Mouse (Mus musculus): ENCODE measurements around the gene Slc13a4. TPM values are rescaled to one million over a fixed set of nuclear protein-coding genes. Genes with fewer than 3 reads are reported as not detected.

Slc13a4 gene
- polyA plus RNA-seq, 1 experiment = not detected

GRCm38 (mm10) chr6:35288114-35288761 lies 19.7 kb downstream of the Slc13a4 start:
- no peaks in the 10 kb centered on the region for H3K4me1 ChIP-seq (ENCODE audit: control insufficient read depth, insufficient read depth, low read length)
- H3K4me3 ChIP-seq (ENCODE audit: insufficient read depth, low read length) = no peak overlapping the region
- no peak for TF ChIP-seq CTCF (IDR thresholded peaks at IDR 0.05; ENCODE audit: low read depth, low read length)
- TF ChIP-seq POLR2A (IDR thresholded peaks at IDR 0.05; ENCODE audit: borderline replicate concordance, low read depth, low read length) = no peak
- H3K27ac ChIP-seq (ENCODE audit: insufficient read depth, low read depth, low read length) = no peak overlapping the region

GRCm38 (mm10) chr6:35279306-35279705 lies 28.6 kb downstream of the Slc13a4 start:
- Histone ChIP-seq H3K4me3 (ENCODE audit: insufficient read depth, low read length) (no peak overlapping the region), H3K27ac (ENCODE audit: insufficient read depth, low read depth, low read length) (no peak overlapping the region), H3K4me1 (ENCODE audit: control insufficient read depth, insufficient read depth, low read length) (no peaks in the 10 kb centered on the region)
- TF ChIP-seq POLR2A (IDR thresholded peaks at IDR 0.05; ENCODE audit: borderline replicate concordance, low read depth, low read length) (no peak), CTCF (IDR thresholded peaks at IDR 0.05; ENCODE audit: low read depth, low read length) (no peak)

DNA sequence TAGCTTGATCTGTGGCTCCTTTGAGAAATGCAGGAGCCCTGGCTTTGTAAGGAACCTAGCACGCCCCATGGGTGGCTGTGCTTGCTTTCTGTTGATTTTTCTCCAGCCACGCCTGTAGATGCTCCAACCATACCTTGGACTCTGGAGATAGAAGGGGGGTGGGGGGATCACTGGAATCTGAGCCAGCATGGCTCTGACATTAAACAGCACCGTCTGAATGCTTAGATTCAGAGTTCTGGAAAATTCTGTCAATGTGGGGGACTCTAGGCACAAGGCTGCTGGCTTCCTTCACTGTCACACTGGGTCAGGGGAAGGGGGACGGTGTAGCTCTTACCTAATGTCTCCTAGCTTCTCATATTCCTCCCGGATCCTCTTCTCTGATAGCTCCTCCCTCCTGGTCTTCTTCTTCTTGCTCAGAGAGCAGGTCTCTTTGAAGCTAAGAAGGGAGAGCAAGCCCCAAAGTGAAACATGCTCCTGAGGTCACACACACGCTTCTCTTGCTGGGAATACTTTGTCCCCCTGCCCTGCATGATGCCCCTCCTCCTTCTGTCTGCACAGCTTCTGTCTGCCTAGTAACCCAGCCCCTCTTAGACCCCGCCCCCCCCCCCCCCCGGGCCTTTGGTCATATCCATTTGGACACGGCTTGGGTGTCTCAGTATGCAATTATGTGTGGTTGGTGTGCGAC lies 29.9 kb downstream of the Slc13a4 start:
- no peaks in the 10 kb centered on the region for H3K4me1 ChIP-seq (ENCODE audit: control insufficient read depth, insufficient read depth, low read length)
- no peak for TF ChIP-seq POLR2A (IDR thresholded peaks at IDR 0.05; ENCODE audit: borderline replicate concordance, low read depth, low read length)
- TF ChIP-seq CTCF (IDR thresholded peaks at IDR 0.05; ENCODE audit: low read depth, low read length) = no peak
- H3K4me3 ChIP-seq (ENCODE audit: insufficient read depth, low read length) = no peak overlapping the region
- H3K27ac ChIP-seq (ENCODE audit: insufficient read depth, low read depth, low read length) = no peak overlapping the region

GRCm38 (mm10) chr6:35273391-35274082 lies 34.4 kb downstream of the Slc13a4 start:
- Histone ChIP-seq H3K27ac (ENCODE audit: insufficient read depth, low read depth, low read length) (no peak overlapping the region), H3K4me1 (ENCODE audit: control insufficient read depth, insufficient read depth, low read length) (no peaks in the 10 kb centered on the region), H3K4me3 (ENCODE audit: insufficient read depth, low read length) (no peak overlapping the region)
- TF ChIP-seq CTCF (IDR thresholded peaks at IDR 0.05; ENCODE audit: low read depth, low read length) (no peak), POLR2A (IDR thresholded peaks at IDR 0.05; ENCODE audit: borderline replicate concordance, low read depth, low read length) (no peak)

DNA sequence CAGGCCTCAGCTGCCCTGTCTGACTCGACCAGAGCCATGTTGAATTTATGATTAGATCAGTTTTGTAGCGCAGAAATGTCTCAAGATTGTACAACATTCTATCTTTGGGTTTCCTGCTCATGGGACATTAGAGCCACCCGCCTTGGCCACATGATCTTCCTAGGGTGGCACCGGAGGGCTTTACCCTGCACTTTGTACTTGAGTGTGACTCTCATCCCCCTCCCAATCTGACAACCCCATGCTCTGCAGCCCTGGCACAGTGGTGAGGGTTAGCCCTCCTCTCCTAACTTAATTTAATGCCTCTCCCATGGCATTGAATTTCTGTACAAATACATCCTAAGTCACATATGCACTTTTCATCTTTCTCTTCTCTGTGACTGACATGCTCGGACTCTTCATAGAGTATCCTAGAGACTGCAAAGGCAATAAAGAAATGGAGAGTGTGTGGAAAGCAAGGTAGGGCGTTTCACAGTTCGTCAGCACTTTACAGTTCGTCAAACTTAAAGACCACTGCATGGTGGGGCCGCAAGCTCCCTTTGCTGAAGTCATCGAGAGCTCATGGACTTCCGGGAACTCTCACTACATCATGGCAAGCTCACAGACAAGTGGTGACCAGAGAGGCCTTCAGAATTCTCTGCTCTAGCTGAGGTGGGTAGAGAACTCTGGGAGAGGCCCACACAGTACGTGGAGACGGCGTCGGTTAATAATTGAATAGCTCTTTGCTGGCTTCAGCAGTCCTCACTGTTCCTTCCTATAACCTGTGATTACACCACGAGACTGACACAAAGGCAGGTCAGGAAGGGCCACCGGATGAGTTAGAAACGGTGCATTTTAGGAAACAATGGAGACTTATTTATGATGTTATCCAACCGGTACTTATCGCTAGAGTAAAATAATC lies 35.8 kb downstream of the Slc13a4 start:
- H3K27ac ChIP-seq (ENCODE audit: insufficient read depth, low read depth, low read length) = no peak overlapping the region
- no peak overlapping the region for H3K4me3 ChIP-seq (ENCODE audit: insufficient read depth, low read length)
- TF ChIP-seq CTCF (IDR thresholded peaks at IDR 0.05; ENCODE audit: low read depth, low read length) (no peak), POLR2A (IDR thresholded peaks at IDR 0.05; ENCODE audit: borderline replicate concordance, low read depth, low read length) (no peak)
- no peaks in the 10 kb centered on the region for H3K4me1 ChIP-seq (ENCODE audit: control insufficient read depth, insufficient read depth, low read length)

DNA sequence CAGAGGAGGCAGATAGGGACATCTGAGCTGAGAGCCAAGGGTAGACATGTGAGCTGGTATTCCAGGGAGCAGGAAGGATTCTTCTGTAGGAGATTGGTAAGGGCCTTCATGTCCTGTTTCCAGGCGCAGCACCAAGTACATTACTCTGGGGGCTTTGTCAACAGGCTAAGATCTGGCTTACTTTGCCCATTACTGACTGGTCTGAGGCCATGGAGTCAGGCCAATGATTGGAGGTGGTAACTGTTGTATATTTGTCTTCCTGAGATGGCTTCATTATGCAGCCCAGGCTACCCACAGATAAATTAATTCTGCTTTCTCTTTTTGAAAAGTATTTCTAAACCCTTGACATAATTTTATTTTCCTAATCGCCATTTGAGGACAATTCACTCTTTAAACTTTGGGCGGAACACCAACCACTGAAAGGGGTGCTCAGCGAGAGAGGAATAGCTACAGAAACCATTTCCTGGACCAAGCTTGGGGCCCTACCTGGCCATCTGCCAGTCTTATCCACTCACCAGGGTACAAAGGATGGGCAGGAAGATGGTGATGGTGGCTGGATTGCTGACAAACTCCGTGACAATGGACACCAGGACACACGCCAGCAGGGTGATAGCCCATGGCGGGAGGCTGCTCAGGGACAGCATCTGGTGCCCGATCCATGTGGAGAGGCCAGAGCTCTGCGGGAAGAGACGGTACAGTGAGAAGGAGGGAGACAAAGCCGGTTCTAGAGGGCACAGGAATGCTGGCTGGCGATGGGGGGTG lies 36.7 kb downstream of the Slc13a4 start:
- TF ChIP-seq CTCF (IDR thresholded peaks at IDR 0.05; ENCODE audit: low read depth, low read length) (no peak), POLR2A (IDR thresholded peaks at IDR 0.05; ENCODE audit: borderline replicate concordance, low read depth, low read length) (no peak)
- Histone ChIP-seq H3K4me1 (ENCODE audit: control insufficient read depth, insufficient read depth, low read length) (no peaks in the 10 kb centered on the region), H3K4me3 (ENCODE audit: insufficient read depth, low read length) (no peak overlapping the region), H3K27ac (ENCODE audit: insufficient read depth, low read depth, low read length) (no peak overlapping the region)

DNA sequence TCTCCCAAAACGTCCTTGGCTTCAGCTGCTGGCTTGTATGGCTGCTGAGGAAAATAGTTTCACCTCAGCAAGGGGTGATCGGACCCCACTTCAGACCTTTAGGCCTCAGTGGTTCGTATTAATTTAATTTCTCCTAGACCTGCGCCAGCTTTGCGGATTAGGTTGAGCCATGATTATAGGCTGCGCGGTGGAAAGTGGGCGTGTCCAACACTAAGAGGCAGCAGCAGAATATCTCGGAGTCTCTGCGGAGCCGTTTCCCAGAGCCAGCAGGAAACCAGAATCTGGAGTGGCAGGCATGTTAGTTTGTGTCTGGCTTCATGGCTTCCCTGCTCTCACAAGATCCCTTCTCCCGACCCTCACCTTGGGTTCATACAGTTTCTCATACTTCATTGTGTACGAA lies 38.3 kb downstream of the Slc13a4 start:
- TF ChIP-seq POLR2A (IDR thresholded peaks at IDR 0.05; ENCODE audit: borderline replicate concordance, low read depth, low read length) (no peak), CTCF (IDR thresholded peaks at IDR 0.05; ENCODE audit: low read depth, low read length) (no peak)
- Histone ChIP-seq H3K4me1 (ENCODE audit: control insufficient read depth, insufficient read depth, low read length) (no peaks in the 10 kb centered on the region), H3K4me3 (ENCODE audit: insufficient read depth, low read length) (no peak overlapping the region), H3K27ac (ENCODE audit: insufficient read depth, low read depth, low read length) (no peak overlapping the region)

DNA sequence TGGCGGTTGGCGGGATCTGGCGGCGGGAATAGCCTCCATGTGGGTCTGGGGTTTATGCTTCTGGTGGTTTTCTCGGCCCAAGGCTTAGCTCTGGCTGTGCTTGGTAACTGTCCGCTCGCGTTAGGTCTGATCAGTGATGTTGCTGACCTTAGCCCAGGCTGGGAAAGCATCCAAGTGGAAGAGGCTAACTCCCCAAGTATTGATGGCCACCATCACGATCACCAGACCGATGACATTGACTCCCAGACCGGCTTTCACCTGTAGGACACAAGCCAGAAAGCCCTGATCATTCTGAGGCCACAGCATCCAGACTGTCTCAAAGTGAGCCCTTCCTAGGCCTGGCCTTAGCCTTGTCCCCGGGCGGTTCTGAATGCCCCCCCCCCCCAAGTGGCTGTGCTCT lies 39.2 kb downstream of the Slc13a4 start:
- Histone ChIP-seq H3K4me3 (ENCODE audit: insufficient read depth, low read length) (no peak overlapping the region), H3K27ac (ENCODE audit: insufficient read depth, low read depth, low read length) (no peak overlapping the region), H3K4me1 (ENCODE audit: control insufficient read depth, insufficient read depth, low read length) (no peaks in the 10 kb centered on the region)
- TF ChIP-seq CTCF (IDR thresholded peaks at IDR 0.05; ENCODE audit: low read depth, low read length) (no peak), POLR2A (IDR thresholded peaks at IDR 0.05; ENCODE audit: borderline replicate concordance, low read depth, low read length) (no peak)
